Mouse (Mus musculus) erythroblast, embryonic 14.5 days (primary cell): ENCODE data around the gene Pla2g2c.

Experiments
- GATA1 ChIP-seq: IDR thresholded peaks from 2 replicates; pipeline ENCODE4 v1.6.1; 2012; ENCODE audit warnings: low read length, inconsistent platforms, mixed read lengths
- TAL1 ChIP-seq: IDR thresholded peaks from 3 replicates; pipeline ENCODE4 v1.6.1; 2012; ENCODE audit warnings: low read length, inconsistent platforms, mixed read lengths

DNA sequence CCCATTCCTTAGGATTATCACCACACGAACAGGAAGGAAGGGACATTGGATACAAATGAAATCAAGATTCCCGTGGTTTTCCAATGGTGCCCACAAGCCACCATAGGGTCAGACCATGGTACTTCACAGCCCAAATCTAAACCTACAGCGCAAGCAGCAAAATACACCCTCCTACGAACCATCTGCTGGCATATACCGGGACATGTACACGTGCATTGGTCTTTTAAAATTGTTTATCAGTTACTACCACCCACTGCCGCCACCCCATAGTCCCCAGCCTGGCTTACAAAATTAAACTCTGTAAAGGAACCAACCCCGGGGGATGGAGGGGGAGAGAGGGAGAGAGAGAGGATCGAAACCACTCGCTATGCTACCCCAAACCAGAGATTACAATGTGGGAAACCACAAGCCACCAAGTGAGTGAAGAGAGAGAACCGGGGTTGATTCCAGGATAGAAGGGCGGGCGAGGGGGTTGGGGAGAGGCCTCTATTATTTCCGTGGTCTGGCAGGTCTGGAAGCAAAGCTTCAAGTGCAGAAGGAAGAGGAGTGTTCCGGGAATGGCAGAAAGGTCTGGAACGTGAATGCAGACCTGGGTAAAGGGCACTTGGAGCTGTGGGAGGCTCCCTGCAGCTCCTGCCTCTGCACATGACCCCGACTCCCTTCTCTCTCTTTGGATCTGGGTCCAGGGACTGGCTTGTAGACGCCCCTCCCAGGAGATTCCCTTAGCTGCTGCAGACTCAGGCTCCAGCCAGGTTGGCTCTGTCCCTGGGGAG is at the start of gene Pla2g2c:
- TF ChIP-seq TAL1: no peak
- TF ChIP-seq GATA1: no peak
